12 mouse cellular contexts compared by ENCODE assay signal in genomic region chrX:161961756-161962155, GRCm38 (mm10).
DNase-seq lines count a peak whose midpoint lies in the region; ATAC-seq lines count a peak whose summit lies in the region.
"Had no signal": no experiment of that assay in that cellular context is flagged by ENCODE, and none has a peak within 500 bp of the region (broad histone marks: within the 10 kb centered on the region; RNA-seq: fewer than 3 reads in every experiment).

No protein-coding gene starts in this region.

- H3K27ac ChIP-seq in heart, embryonic 13.5 days (replicated peaks) = peak overlapping the region; percentile 54; the same call in 1 of the 2 replicates
- H3K27ac ChIP-seq in lung, embryonic 15.5 days = peak overlapping the region; percentile 20; the same call in 1 of the 2 replicates
- H3K27ac ChIP-seq: limb, embryonic 13.5 days; midbrain, embryonic 15.5 days; neural tube, embryonic 13.5 days had no signal

- intact Hi-C loops in gastrocnemius, postnatal 36 days (cut with DNase I) = no loop called here

- peak overlapping the region; percentile 13; the same call in 1 of the 2 replicates for H3K4me2 ChIP-seq in heart, embryonic 13.5 days
- no peak overlapping the region for H3K4me2 ChIP-seq in lung, embryonic 15.5 days
- H3K4me2 ChIP-seq: limb, embryonic 13.5 days; midbrain, embryonic 15.5 days; neural tube, embryonic 13.5 days had no signal

- no peak overlapping the region for H3K9ac ChIP-seq in heart, embryonic 13.5 days
- H3K9ac ChIP-seq in lung, embryonic 15.5 days = no peak overlapping the region
- H3K9ac ChIP-seq: limb, embryonic 13.5 days; midbrain, embryonic 15.5 days; neural tube, embryonic 13.5 days had no signal

- H3K4me1 ChIP-seq in heart, embryonic 13.5 days = peaks cover 7% of the 10 kb centered on the region
- peaks cover 11% of the 10 kb centered on the region for H3K4me1 ChIP-seq in lung, embryonic 15.5 days
- H3K4me1 ChIP-seq: limb, embryonic 13.5 days; midbrain, embryonic 15.5 days had no signal

- H3K27me3 ChIP-seq in heart, embryonic 13.5 days (replicated peaks) = peaks cover 16% of the 10 kb centered on the region
- H3K27me3 ChIP-seq in lung, embryonic 15.5 days = peaks cover 7% of the 10 kb centered on the region; the same call in 1 of the 2 replicates
- H3K27me3 ChIP-seq: CH12.LX; midbrain, embryonic 15.5 days had no signal

- ATAC-seq in heart, embryonic 13.5 days (ENCODE audit: extremely low read depth, insufficient number of reproducible peaks, low FRiP score, low TSS enrichment) = no peak
- no peak for ATAC-seq in lung, embryonic 15.5 days (ENCODE audit: borderline replicate concordance, extremely low read depth, low FRiP score, low TSS enrichment)
- ATAC-seq: midbrain, embryonic 15.5 days had no signal

- no peak for DNase-seq in heart, adult 8-10 months (ENCODE audit: low spot score)
- no peak for DNase-seq in lung, postnatal 36 days
- DNase-seq in kidney, adult 8-10 months = peak; percentile 45 to 48
- peak; percentile 29 to 58 for DNase-seq in kidney, postnatal 36 days
- DNase-seq in gastrocnemius, postnatal 36 days = no peak
- DNase-seq: right cerebral cortex, postnatal 14 days had no signal

- 29% methylated on average over 6 of the region's 6 CpGs for WGBS in heart, embryonic 13.5 days
- WGBS in lung, embryonic 15.5 days = 45% methylated on average over 6 of the region's 6 CpGs

- H3K4me3 ChIP-seq in heart, embryonic 13.5 days = no peak overlapping the region
- no peak overlapping the region for H3K4me3 ChIP-seq in lung, embryonic 15.5 days
- H3K4me3 ChIP-seq: limb, embryonic 13.5 days; midbrain, embryonic 15.5 days; neural tube, embryonic 13.5 days had no signal

- H3K9me3 ChIP-seq in heart, embryonic 13.5 days = no peaks in the 10 kb centered on the region
- H3K9me3 ChIP-seq in lung, embryonic 15.5 days = no peaks in the 10 kb centered on the region
- H3K9me3 ChIP-seq: limb, embryonic 13.5 days; midbrain, embryonic 15.5 days; neural tube, embryonic 13.5 days had no signal

- no peaks in the 10 kb centered on the region for H3K36me3 ChIP-seq in heart, embryonic 13.5 days
- no peaks in the 10 kb centered on the region for H3K36me3 ChIP-seq in lung, embryonic 15.5 days
- H3K36me3 ChIP-seq: limb, embryonic 13.5 days; midbrain, embryonic 15.5 days; neural tube, embryonic 13.5 days had no signal

Comparison
In these comparisons a context has a peak if more than half of its experiments do, and no peak if none do; other contexts are left out.
1. DNase-seq: peak in kidney, adult 8-10 months (2 of 2) and kidney, postnatal 36 days (2 of 2); none in heart, adult 8-10 months (single experiment), lung, postnatal 36 days (single experiment) and gastrocnemius, postnatal 36 days (0 of 2).